Mouse (Mus musculus): Measurements from ENCODE around the gene Setmar. TPM values are rescaled to one million over a fixed set of nuclear protein-coding genes. Genes with fewer than 3 reads are reported as not detected.

The Setmar gene
- polyA plus RNA-seq, 1 experiment from 2014 or later = 7.5 TPM

DNA sequence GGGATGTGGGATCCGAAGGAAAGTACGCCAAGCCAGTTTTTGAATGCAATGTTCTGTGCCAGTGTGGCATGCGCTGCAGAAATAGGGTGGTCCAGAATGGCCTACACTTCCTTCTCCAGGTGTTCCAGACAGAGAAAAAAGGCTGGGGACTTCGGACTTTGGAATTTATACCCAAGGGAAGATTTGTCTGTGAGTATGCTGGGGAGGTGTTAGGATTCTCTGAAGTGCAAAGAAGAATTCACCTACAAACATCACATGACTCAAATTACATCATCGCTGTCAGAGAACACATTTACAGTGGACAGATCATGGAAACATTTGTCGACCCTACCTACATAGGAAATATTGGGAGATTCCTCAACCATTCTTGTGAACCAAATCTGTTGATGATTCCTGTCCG, 11.0 kb downstream of the Setmar start:
- H3K27ac ChIP-seq = no peak overlapping the region
- H3K27me3 ChIP-seq = no peaks in the 10 kb centered on the region
- no peak overlapping the region for H3K4me2 ChIP-seq
- no peaks in the 10 kb centered on the region for H3K4me1 ChIP-seq
- no peak for ATAC-seq (ENCODE audit: insufficient number of reproducible peaks, insufficient read depth, low FRiP score, low TSS enrichment, low read depth)
- 0 out of 2 replicates have a peak, but pooled peaks cover 3% of the 10 kb centered on the region for H3K9me3 ChIP-seq
- WGBS = 93% methylated on average over 7 of the region's 7 CpGs
- H3K36me3 ChIP-seq = peaks cover 27% of the 10 kb centered on the region
- H3K4me3 ChIP-seq = no peak overlapping the region
- H3K9ac ChIP-seq = no peak overlapping the region

- Histone ChIP-seq H3K4me1 (peaks cover 12% of the 10 kb centered on the region), H3K4me3 (no peak overlapping the region), H3K27ac (no peak overlapping the region), H3K9ac (no peak overlapping the region), H3K4me2 (no peak overlapping the region), H3K27me3 (no peaks in the 10 kb centered on the region), H3K9me3 (no peaks in the 10 kb centered on the region), H3K36me3 (no peaks in the 10 kb centered on the region)
- no peak for ATAC-seq (ENCODE audit: insufficient number of reproducible peaks, insufficient read depth, low FRiP score, low TSS enrichment, low read depth)
- WGBS = 38% methylated on average over 1 of the region's 1 CpGs
These were observed 26.5 kb downstream of the Setmar start for GRCm38 (mm10) chr6:108091296-108091695.

GRCm38 (mm10) chr6:108092646-108093045, 27.8 kb downstream of the Setmar start:
- 80% methylated on average over 3 of the region's 3 CpGs for WGBS
- no peaks in the 10 kb centered on the region for H3K9me3 ChIP-seq

GRCm38 (mm10) chr6:108093449-108093848, 28.6 kb downstream of the Setmar start:
- no peak overlapping the region for H3K9ac ChIP-seq
- H3K4me2 ChIP-seq = no peak overlapping the region
- no peaks in the 10 kb centered on the region for H3K27me3 ChIP-seq
- 80% methylated on average over 3 of the region's 3 CpGs for WGBS
- H3K36me3 ChIP-seq = no peaks in the 10 kb centered on the region
- H3K27ac ChIP-seq = no peak overlapping the region
- H3K4me3 ChIP-seq = no peak overlapping the region
- ATAC-seq (ENCODE audit: insufficient number of reproducible peaks, insufficient read depth, low FRiP score, low TSS enrichment, low read depth) = no peak
- H3K4me1 ChIP-seq = peaks cover 12% of the 10 kb centered on the region
- no peaks in the 10 kb centered on the region for H3K9me3 ChIP-seq

More at GRCm38 (mm10) chr6:108092646-108093045, 27.8 kb downstream of the Setmar start:
- no peaks in the 10 kb centered on the region for H3K36me3 ChIP-seq
- H3K4me1 ChIP-seq = peaks cover 12% of the 10 kb centered on the region
- no peak overlapping the region for H3K27ac ChIP-seq
- H3K27me3 ChIP-seq = no peaks in the 10 kb centered on the region
- no peak for ATAC-seq (ENCODE audit: insufficient number of reproducible peaks, insufficient read depth, low FRiP score, low TSS enrichment, low read depth)
- H3K9ac ChIP-seq = no peak overlapping the region
- no peak overlapping the region for H3K4me2 ChIP-seq
- no peak overlapping the region for H3K4me3 ChIP-seq

DNA sequence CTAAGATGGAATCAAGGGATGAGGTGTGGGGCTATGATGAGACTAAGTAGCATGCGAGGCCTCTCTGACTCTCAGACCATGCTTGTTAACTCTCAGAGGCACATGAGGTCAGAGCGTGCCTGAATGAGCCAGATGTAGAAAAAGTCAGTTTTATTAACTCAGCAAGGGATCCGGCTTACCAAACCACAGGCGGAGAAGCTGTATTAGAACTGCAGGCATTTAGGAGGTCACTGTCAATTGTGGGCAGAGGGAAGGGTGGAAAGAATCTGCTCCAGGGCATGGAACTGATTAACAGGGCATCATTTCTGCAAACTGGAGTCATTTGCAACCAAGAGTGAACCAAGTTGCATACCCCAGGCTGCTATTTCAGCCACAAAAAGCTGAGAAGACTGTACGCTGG, 30.6 kb downstream of the Setmar start:
- WGBS = 26% methylated on average over 5 of the region's 5 CpGs
- Histone ChIP-seq H3K9me3 (no peaks in the 10 kb centered on the region), H3K36me3 (no peaks in the 10 kb centered on the region), H3K4me3 (no peak overlapping the region), H3K4me2 (no peak overlapping the region), H3K9ac (no peak overlapping the region), H3K27me3 (no peaks in the 10 kb centered on the region), H3K27ac (peak overlapping the region; percentile 57), H3K4me1 (peaks cover 16% of the 10 kb centered on the region)
- ATAC-seq (ENCODE audit: insufficient number of reproducible peaks, insufficient read depth, low FRiP score, low TSS enrichment, low read depth) = no peak; the same call in 1 of the 2 replicates

GRCm38 (mm10) chr6:108098171-108098845, 33.5 kb downstream of the Setmar start:
- peaks cover 18% of the 10 kb centered on the region for H3K4me1 ChIP-seq
- no peak overlapping the region for H3K9ac ChIP-seq
- no peaks in the 10 kb centered on the region for H3K9me3 ChIP-seq
- ATAC-seq (ENCODE audit: insufficient number of reproducible peaks, insufficient read depth, low FRiP score, low TSS enrichment, low read depth) = no peak; the same call in 1 of the 2 replicates
- WGBS = 18% methylated on average over 9 of the region's 9 CpGs
- H3K36me3 ChIP-seq = no peaks in the 10 kb centered on the region
- no peak overlapping the region for H3K4me2 ChIP-seq
- H3K27ac ChIP-seq = no peak overlapping the region
- no peak overlapping the region for H3K4me3 ChIP-seq
- no peaks in the 10 kb centered on the region for H3K27me3 ChIP-seq

GRCm38 (mm10) chr6:108098846-108099217, 34.0 kb downstream of the Setmar start:
- WGBS = 80% methylated on average over 3 of the region's 3 CpGs
- Histone ChIP-seq H3K4me1 (peaks cover 18% of the 10 kb centered on the region), H3K4me2 (no peak overlapping the region)

GRCm38 (mm10) chr6:108101936-108102830, 37.3 kb downstream of the Setmar start:
- H3K36me3 ChIP-seq = no peaks in the 10 kb centered on the region
- H3K9ac ChIP-seq = no peak overlapping the region
- H3K4me1 ChIP-seq = 0 out of 2 replicates have a peak, but pooled peaks cover 7% of the 10 kb centered on the region
- H3K27me3 ChIP-seq = no peaks in the 10 kb centered on the region
- no peak overlapping the region for H3K27ac ChIP-seq
- H3K9me3 ChIP-seq = no peaks in the 10 kb centered on the region
- no peak for ATAC-seq (ENCODE audit: insufficient number of reproducible peaks, insufficient read depth, low FRiP score, low TSS enrichment, low read depth)
- 79% methylated on average over 10 of the region's 10 CpGs for WGBS
- H3K4me3 ChIP-seq = no peak overlapping the region
- H3K4me2 ChIP-seq = no peak overlapping the region

More at GRCm38 (mm10) chr6:108098846-108099217, 34.0 kb downstream of the Setmar start:
- Histone ChIP-seq H3K4me3 (no peak overlapping the region), H3K9me3 (no peaks in the 10 kb centered on the region), H3K27ac (no peak overlapping the region), H3K9ac (no peak overlapping the region), H3K36me3 (no peaks in the 10 kb centered on the region), H3K27me3 (no peaks in the 10 kb centered on the region)
- no peak for ATAC-seq (ENCODE audit: insufficient number of reproducible peaks, insufficient read depth, low FRiP score, low TSS enrichment, low read depth)

DNA sequence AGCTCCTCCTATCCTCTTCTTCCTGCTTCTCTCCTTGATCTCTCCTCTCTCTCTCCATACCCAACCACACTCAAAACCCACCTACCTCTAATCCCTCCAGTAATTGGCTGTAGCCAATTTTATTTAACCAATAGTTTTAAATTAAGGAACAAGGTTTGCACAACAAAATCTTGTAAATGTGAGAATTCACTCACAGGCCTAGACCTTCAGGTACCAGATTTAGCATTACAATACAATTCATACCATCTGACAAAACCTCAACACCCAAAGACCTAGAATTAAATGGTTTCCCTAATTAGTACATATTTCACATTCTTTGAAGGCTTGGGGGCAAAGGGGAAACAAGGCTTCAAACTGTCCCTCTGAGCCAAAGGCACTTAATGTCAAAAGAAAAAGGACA, 42.5 kb downstream of the Setmar start:
- Histone ChIP-seq H3K4me2 (no peak overlapping the region), H3K27ac (no peak overlapping the region), H3K4me1 (0 out of 2 replicates have a peak, but pooled peaks cover 3% of the 10 kb centered on the region), H3K36me3 (peaks cover 6% of the 10 kb centered on the region; the same call in 1 of the 2 replicates), H3K9ac (no peak overlapping the region), H3K27me3 (no peaks in the 10 kb centered on the region), H3K9me3 (no peaks in the 10 kb centered on the region), H3K4me3 (no peak overlapping the region)
- no peak for ATAC-seq (ENCODE audit: insufficient number of reproducible peaks, insufficient read depth, low FRiP score, low TSS enrichment, low read depth)

- H3K27me3 ChIP-seq = no peaks in the 10 kb centered on the region
- no peak overlapping the region for H3K27ac ChIP-seq
- H3K4me2 ChIP-seq = no peak overlapping the region
- ATAC-seq (ENCODE audit: insufficient number of reproducible peaks, insufficient read depth, low FRiP score, low TSS enrichment, low read depth) = no peak
- H3K4me1 ChIP-seq = no peaks in the 10 kb centered on the region
- H3K9me3 ChIP-seq = no peaks in the 10 kb centered on the region
- H3K4me3 ChIP-seq = no peak overlapping the region
- peaks cover 6% of the 10 kb centered on the region; the same call in 1 of the 2 replicates for H3K36me3 ChIP-seq
- H3K9ac ChIP-seq = no peak overlapping the region
- 80% methylated on average over 4 of the region's 4 CpGs for WGBS
These were observed 45.5 kb downstream of the Setmar start for GRCm38 (mm10) chr6:108110336-108110735.

GRCm38 (mm10) chr6:108111693-108112092, 46.8 kb downstream of the Setmar start:
- Histone ChIP-seq H3K4me2 (no peak overlapping the region), H3K36me3 (peaks cover 6% of the 10 kb centered on the region; the same call in 1 of the 2 replicates), H3K4me1 (no peaks in the 10 kb centered on the region), H3K27me3 (no peaks in the 10 kb centered on the region), H3K4me3 (no peak overlapping the region), H3K9me3 (no peaks in the 10 kb centered on the region), H3K27ac (no peak overlapping the region), H3K9ac (no peak overlapping the region)
- ATAC-seq (ENCODE audit: insufficient number of reproducible peaks, insufficient read depth, low FRiP score, low TSS enrichment, low read depth) = no peak

DNA sequence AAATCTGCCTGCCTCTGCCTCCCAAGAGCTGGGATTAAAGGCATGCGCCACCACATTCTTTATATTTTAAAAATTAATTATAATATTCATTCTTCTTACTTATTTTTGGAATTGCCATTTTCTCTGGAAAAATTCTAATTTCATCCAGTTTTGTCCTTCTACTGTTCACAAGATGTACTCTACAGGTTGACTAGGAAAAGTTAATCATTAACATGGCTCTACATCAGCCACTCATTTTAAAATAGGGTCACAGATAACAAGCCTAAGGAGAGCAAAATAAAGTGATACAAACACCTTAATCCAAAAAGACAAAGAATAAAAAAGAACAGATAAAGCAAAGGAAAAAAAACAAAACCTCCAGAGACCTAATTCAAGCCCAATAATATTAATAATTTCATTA, 50.1 kb downstream of the Setmar start:
- no peak overlapping the region for H3K27ac ChIP-seq
- H3K4me3 ChIP-seq = no peak overlapping the region
- no peak for ATAC-seq (ENCODE audit: insufficient number of reproducible peaks, insufficient read depth, low FRiP score, low TSS enrichment, low read depth)
- no peak overlapping the region for H3K9ac ChIP-seq
- H3K9me3 ChIP-seq = no peaks in the 10 kb centered on the region
- no peaks in the 10 kb centered on the region for H3K4me1 ChIP-seq
- 98% methylated on average over 1 of the region's 1 CpGs for WGBS
- H3K27me3 ChIP-seq = no peaks in the 10 kb centered on the region
- 0 out of 2 replicates have a peak, but pooled peaks cover 2% of the 10 kb centered on the region for H3K36me3 ChIP-seq
- no peak overlapping the region for H3K4me2 ChIP-seq

Data from embryonic facial prominence, embryonic 13.5 days (tissue).